Mouse (Mus musculus): ENCODE data around the gene Cmtm2b.

- TF ChIP-seq CTCF (conservative IDR thresholded peaks at IDR 0.05; ENCODE audit: insufficient read depth, insufficient read length, low read depth, low read length) (no peak), POLR2A (IDR thresholded peaks at IDR 0.05; ENCODE audit: low read depth, low read length) (no peak)
Observed at GRCm38 (mm10) chr8:104370071-104370470, 48.0 kb downstream of the Cmtm2b start.

Measured in kidney, adult 2 months (tissue).